In genomic region chr1:105423380-105423779, GRCm38 (mm10) we compare ENCODE assay signal across 33 mouse cellular contexts.
DNase-seq lines count a peak whose midpoint lies in the region; ATAC-seq lines count a peak whose summit lies in the region.
"Had no signal": no experiment of that assay in that cellular context is flagged by ENCODE, and none has a peak within 500 bp of the region (broad histone marks: within the 10 kb centered on the region; RNA-seq: fewer than 3 reads in every experiment).

No protein-coding gene starts in this region.

- no peaks in the 10 kb centered on the region for H3K4me1 ChIP-seq in neural tube, embryonic 13.5 days (replicated peaks)
- H3K4me1 ChIP-seq in neural tube, embryonic 15.5 days: no peaks in the 10 kb centered on the region
- H3K4me1 ChIP-seq in forebrain, embryonic 14.5 days (ENCODE audit: control insufficient read depth, insufficient read depth, low read length): no peaks in the 10 kb centered on the region
- H3K4me1 ChIP-seq: neural tube, embryonic 12.5 days had no signal

- 43% methylated on average over 2 of the region's 2 CpGs for WGBS in neural tube, embryonic 13.5 days
- WGBS in neural tube, embryonic 15.5 days: 19% methylated on average over 2 of the region's 2 CpGs
- WGBS in forebrain, embryonic 14.5 days: 6% methylated on average over 2 of the region's 2 CpGs

- H3K9ac ChIP-seq in neural tube, embryonic 13.5 days: no peak overlapping the region
- no peak overlapping the region for H3K9ac ChIP-seq in neural tube, embryonic 15.5 days (replicated peaks)
- no peak overlapping the region for H3K9ac ChIP-seq in forebrain, embryonic 14.5 days (ENCODE audit: low read length)
- H3K9ac ChIP-seq: heart, embryonic 12.5 days; hindbrain, embryonic 15.5 days; liver, embryonic 14.5 days; neural tube, embryonic 12.5 days had no signal

- no peak overlapping the region for H3K27ac ChIP-seq in neural tube, embryonic 13.5 days (replicated peaks)
- H3K27ac ChIP-seq in neural tube, embryonic 15.5 days (replicated peaks): no peak overlapping the region
- no peak overlapping the region for H3K27ac ChIP-seq in forebrain, embryonic 14.5 days (ENCODE audit: low read depth, low read length)
- H3K27ac ChIP-seq: heart, adult 2 months; hindbrain, embryonic 15.5 days; liver, embryonic 14.5 days; macrophage; neural tube, embryonic 12.5 days; stomach, postnatal 0 days had no signal

- peak; percentile 49 for DNase-seq in heart, adult 11 months
- no peak for DNase-seq in heart, adult 18-20 months
- peak; percentile 31 for DNase-seq in R1 (ENCODE audit: low read depth, low spot score)
- DNase-seq in forebrain, embryonic 14.5 days (ENCODE audit: low spot score): peak; percentile 39
- DNase-seq: adrenal gland, postnatal 14 days; B cell, adult 2 months; cerebellum, adult 11-12 months; cerebellum, adult 9-11 months; embryo, embryonic 11 days; gastrocnemius, postnatal 25 days; heart, adult 2 months; heart, postnatal 4 days; kidney, adult 18-20 months; kidney, postnatal 10 days; layer of hippocampus, postnatal 36 days; liver; lung, adult 2 months; lung, postnatal 10 days; right cerebral cortex, postnatal 4 days; thymus, adult 18-20 months; thymus, postnatal 36 days had no signal

- ATAC-seq in neural tube, embryonic 13.5 days (ENCODE audit: low read depth): 0 out of 2 replicates have a peak, but pooled peaks have one; percentile 43
- no peak for ATAC-seq in neural tube, embryonic 15.5 days (ENCODE audit: low FRiP score)
- 0 out of 2 replicates have a peak, but pooled peaks have one; percentile 24 for ATAC-seq in forebrain, embryonic 14.5 days
- ATAC-seq in megakaryocyte progenitor cell, adult 5-6 weeks (replicated peaks; ENCODE audit: poor library complexity): no peak
- ATAC-seq: inflammation-experienced regulatory T-cells, adult 6 months; midbrain, embryonic 16.5 days had no signal

- no peaks in the 10 kb centered on the region for H3K9me3 ChIP-seq in neural tube, embryonic 13.5 days
- H3K9me3 ChIP-seq in neural tube, embryonic 15.5 days (replicated peaks): no peaks in the 10 kb centered on the region
- H3K9me3 ChIP-seq in forebrain, embryonic 14.5 days (replicated peaks; ENCODE audit: control insufficient read depth, low read length): no peaks in the 10 kb centered on the region
- H3K9me3 ChIP-seq: heart, embryonic 12.5 days; hindbrain, embryonic 15.5 days; neural tube, embryonic 12.5 days had no signal

- H3K4me3 ChIP-seq in neural tube, embryonic 13.5 days: no peak overlapping the region
- H3K4me3 ChIP-seq in neural tube, embryonic 15.5 days (replicated peaks): no peak overlapping the region
- no peak overlapping the region for H3K4me3 ChIP-seq in forebrain, embryonic 14.5 days (ENCODE audit: low read depth, low read length)
- H3K4me3 ChIP-seq: erythroblast, embryonic 14.5 days; heart, adult 2 months; heart, embryonic 12.5 days; hindbrain, embryonic 15.5 days; neural tube, embryonic 12.5 days had no signal

- H3K36me3 ChIP-seq in neural tube, embryonic 13.5 days: no peaks in the 10 kb centered on the region
- H3K36me3 ChIP-seq in neural tube, embryonic 15.5 days: no peaks in the 10 kb centered on the region
- no peaks in the 10 kb centered on the region for H3K36me3 ChIP-seq in forebrain, embryonic 14.5 days (ENCODE audit: control insufficient read depth, insufficient read depth, low read length)
- H3K36me3 ChIP-seq: heart, embryonic 12.5 days; hindbrain, embryonic 15.5 days; neural tube, embryonic 12.5 days had no signal

- H3K4me2 ChIP-seq in neural tube, embryonic 13.5 days: no peak overlapping the region
- no peak overlapping the region for H3K4me2 ChIP-seq in neural tube, embryonic 15.5 days
- H3K4me2 ChIP-seq in forebrain, embryonic 14.5 days (ENCODE audit: low read length): no peak overlapping the region
- H3K4me2 ChIP-seq: heart, embryonic 12.5 days; hindbrain, embryonic 15.5 days; neural tube, embryonic 12.5 days had no signal

- no peaks in the 10 kb centered on the region for H3K27me3 ChIP-seq in neural tube, embryonic 13.5 days
- no peaks in the 10 kb centered on the region for H3K27me3 ChIP-seq in neural tube, embryonic 15.5 days (replicated peaks)
- no peaks in the 10 kb centered on the region for H3K27me3 ChIP-seq in forebrain, embryonic 14.5 days (replicated peaks; ENCODE audit: control insufficient read depth, insufficient read depth, low read length)
- H3K27me3 ChIP-seq: heart, embryonic 12.5 days; hindbrain, embryonic 15.5 days; neural tube, embryonic 12.5 days had no signal

Comparison
In these comparisons a context has a peak if more than half of its experiments do, and no peak if none do; other contexts are left out.
1. DNase-seq: peak in heart, adult 11 months (single experiment), R1 (single experiment) and forebrain, embryonic 14.5 days (single experiment); none in heart, adult 18-20 months (0 of 2).
2. ATAC-seq: peak in neural tube, embryonic 13.5 days (single experiment) and forebrain, embryonic 14.5 days (single experiment); none in neural tube, embryonic 15.5 days (single experiment) and megakaryocyte progenitor cell, adult 5-6 weeks (single experiment).